Mouse (Mus musculus): ENCODE measurements around the gene Klhl9. TPM values are rescaled to one million over a fixed set of nuclear protein-coding genes. Genes with fewer than 3 reads are reported as not detected.
"Not testable (repeated sequence)": the region's sequence is repeated elsewhere in the genome, so short reads cannot be mapped to it uniquely, and the experiment has no call there.

Gene Klhl9
- total RNA-seq (2021): 10 to 100 TPM; 70.8 to 79.3 TPM
- 22.2 and 29.6 TPM in 2 replicates for polyA plus RNA-seq (2012; rRNA removed)
- long read RNA-seq, full-length matches to known transcripts: 13 of 13 reads
- long read RNA-seq, partial matches to known transcripts: 0 of 13 reads
- long read RNA-seq, other reads (novel, unspliced or antisense): 0 of 13 reads

DNA sequence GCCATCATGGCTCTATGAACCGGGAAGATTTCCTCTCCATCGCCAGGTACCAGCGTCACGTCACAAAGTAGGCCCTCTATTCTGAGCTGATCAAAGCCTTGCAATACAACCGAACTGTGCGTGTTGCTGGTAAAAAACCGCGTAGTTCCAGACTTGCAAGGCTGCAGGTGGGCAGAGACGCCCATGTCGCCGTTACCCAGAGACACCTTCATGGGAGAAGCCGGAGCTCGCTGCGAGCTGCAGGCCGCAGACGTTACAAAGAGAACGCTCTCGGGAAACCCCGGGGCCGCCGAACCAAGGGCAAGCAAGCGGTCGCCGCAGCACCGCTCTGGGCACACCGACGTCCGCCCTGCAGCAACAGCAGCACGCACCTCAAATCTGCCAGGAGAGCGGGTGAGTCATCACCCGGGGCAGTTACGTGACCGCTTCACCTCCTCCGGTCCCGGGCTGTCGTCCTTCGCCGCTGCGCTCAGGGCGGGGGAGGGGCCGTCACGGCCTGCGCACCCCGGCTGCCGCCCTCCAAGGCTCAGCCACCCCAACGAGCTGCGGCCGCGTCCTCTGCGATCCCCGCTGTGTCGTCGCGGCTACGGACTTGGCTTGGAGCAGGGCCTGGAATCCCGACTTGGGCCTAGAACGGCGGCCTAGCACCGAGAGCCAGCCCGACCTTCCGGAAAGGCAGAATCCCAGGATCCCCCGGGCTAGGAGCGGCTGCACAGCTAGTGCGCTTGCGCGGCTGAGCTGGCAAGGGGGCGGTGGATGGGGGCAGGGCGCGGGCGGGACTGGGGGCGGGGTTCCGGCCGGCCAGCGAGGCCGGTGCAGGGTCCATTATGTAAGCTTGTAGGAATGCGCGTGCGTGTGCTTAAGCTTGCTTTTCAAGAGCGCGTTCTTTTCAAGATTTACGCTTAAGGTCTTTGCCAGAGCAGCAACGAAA lies at the start of gene Klhl9, which contains the start of gene Gm26566:
Gene Klhl9 (minus strand): TSS at position 675 of the 931 bp plus-strand sequence.
Gene Gm26566 (plus strand): TSS at position 15 of the 931 bp plus-strand sequence.
- DNase-seq: peak; percentile 95

DNA sequence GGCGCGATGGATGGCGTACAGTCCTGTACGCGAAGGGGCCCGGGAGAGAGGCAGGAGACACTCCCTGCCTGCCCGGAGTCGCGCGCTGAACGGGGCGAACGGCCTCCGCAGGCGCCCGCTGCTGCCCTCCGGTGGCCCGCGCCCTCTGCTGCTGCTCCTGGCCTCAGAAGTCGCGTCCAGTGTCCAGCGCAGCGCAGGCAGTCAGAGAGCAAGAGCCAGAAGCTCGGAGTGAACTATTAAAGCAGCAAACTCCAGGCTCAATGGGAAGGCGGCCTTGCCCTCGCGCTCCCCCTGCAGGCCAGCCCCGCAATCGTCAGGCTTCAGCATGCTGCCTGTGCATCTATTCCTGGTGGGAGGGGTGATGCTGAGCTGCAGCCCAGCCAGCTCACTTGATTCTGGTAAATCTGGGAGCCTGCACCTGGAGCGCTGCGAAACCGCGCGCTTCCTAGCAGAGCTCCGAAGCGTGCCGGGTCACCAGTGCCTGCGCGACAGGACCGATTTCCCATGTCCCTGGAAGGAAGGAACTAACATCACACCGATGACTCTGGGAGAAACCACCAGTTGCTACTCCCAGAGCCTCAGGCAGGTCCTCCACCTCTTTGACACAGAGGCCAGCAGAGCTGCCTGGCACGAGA lies 41.2 kb upstream of the Klhl9 start:
- DNase-seq: peak; percentile 86

DNA sequence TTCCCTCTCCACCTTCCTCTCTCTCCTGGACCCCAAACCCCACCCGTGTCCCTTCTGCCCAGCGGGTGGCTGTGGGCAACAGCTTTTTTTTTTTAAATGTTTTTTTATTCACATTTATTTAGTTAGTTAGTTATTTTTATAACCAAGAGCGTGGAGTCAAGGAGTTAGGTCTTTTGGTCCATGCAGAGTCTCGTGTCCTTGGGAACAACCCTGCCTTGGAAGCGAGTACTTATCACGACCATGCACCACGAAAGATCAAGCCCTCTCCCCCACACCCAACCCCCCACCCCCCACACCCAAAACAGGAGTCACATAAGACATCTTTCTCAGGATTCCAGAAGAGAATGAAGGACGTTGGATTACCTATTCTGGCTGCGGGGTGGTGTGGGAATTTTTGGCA lies 40.1 kb upstream of the Klhl9 start:
- DNase-seq: not testable (repeated sequence)

DNA sequence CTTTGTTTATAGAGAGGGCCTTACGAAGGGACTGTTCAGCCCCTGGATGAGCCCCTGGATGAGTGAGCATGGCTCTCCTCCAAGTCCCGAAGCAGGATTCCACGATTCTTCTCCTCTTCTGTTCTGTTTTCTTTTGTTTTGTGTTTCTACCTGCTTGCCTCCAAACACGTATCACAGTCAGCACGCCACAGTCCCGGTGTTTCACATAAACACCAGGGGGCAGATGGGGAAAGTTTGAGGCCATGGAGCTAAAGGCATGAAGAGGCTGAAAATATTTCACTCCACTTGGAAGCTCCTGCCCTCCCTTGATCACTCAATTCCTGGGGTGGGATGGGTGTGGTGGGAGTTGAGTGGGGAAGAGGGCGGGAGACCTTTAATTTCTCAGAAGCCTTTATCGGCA lies 39.5 kb upstream of the Klhl9 start:
- peak; percentile 45 for DNase-seq

DNA sequence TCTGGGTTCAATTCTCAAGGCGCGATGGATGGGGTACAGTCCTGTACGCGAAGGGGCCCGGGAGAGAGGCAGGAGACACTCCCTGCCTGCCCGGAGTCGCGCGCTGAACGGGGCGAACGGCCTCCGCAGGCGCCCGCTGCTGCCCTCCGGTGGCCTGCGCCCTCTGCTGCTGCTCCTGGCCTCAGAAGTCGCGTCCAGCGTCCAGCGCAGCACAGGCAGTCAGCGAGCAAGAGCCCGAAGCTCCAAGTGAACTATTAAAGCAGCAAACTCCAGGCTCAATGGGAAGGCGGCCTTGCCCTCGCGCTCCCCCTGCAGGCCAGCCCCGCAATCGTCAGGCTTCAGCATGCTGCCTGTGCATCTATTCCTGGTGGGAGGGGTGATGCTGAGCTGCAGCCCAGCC lies 38.2 kb upstream of the Klhl9 start:
- DNase-seq: peak; percentile 90

DNA sequence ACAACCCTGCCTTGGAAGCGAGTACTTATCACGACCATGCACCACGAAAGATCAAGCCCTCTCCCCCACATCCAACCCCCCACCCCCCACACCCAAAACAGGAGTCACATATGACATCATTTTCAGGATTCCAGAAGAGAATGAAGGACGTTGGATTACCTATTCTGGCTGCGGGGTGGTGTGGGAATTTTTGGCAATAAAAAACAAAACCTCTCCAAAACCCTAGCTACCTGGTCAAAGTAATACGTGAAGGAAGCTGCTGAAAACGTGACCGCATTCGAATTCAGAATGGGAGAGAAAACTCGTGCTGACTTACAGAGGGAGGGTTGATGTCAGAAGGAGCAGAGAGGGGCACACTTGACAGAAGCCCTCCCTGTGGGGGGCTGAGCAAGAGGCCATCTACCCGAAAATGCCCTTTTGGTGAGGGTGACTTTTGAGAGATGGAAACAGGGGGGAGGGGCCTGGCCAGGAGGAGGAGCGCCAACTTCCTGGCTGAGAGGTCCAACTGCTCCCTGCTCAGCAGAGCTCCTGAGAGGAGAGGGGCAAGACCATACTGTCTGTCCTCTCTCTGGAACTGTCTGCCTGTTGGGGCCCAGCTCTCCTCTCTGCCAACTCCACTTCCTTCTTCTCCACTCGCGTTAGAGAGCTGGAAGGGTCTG lies 37.5 kb upstream of the Klhl9 start, which contains the start of gene Gm13283:
Gene Gm13283 (plus strand): TSS at position 510 of the 659 bp plus-strand sequence.
- peak; percentile 26 for DNase-seq

DNA sequence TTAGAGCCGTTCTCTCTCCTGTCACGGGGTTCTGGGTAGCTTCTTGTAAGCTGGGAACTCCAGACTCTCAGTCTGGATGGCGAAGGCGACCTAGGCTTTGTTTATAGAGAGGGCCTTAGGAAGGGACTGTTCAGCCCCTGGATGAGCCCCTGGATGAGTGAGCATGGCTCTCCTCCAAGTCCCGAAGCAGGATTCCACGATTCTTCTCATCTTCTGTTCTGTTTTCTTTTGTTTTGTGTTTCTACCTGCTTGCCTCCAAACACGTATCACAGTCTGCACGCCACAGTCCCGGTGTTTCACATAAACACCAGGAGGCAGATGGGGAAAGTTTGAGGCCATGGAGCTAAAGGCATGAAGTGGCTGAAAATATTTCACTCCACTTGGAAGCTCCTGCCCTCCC lies 36.5 kb upstream of the Klhl9 start:
- not testable (repeated sequence) for DNase-seq

DNA sequence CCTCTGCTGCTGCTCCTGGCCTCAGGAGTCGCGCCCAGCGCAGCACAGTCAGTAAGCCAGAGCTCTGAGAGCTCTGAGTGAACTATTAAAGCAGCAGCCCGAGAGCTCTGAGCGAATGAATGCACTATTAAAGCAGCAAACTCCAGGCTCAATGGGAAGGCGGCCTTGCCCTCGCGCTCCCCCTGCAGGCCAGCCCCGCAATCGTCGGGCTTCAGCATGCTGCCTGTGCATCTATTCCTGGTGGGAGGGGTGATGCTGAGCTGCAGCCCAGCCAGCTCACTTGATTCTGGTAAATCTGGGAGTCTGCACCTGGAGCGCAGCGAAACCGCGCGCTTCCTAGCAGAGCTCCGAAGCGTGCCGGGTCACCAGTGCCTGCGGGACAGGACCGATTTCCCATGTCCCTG lies 35.4 kb upstream of the Klhl9 start:
- peak; percentile 92 for DNase-seq

DNA sequence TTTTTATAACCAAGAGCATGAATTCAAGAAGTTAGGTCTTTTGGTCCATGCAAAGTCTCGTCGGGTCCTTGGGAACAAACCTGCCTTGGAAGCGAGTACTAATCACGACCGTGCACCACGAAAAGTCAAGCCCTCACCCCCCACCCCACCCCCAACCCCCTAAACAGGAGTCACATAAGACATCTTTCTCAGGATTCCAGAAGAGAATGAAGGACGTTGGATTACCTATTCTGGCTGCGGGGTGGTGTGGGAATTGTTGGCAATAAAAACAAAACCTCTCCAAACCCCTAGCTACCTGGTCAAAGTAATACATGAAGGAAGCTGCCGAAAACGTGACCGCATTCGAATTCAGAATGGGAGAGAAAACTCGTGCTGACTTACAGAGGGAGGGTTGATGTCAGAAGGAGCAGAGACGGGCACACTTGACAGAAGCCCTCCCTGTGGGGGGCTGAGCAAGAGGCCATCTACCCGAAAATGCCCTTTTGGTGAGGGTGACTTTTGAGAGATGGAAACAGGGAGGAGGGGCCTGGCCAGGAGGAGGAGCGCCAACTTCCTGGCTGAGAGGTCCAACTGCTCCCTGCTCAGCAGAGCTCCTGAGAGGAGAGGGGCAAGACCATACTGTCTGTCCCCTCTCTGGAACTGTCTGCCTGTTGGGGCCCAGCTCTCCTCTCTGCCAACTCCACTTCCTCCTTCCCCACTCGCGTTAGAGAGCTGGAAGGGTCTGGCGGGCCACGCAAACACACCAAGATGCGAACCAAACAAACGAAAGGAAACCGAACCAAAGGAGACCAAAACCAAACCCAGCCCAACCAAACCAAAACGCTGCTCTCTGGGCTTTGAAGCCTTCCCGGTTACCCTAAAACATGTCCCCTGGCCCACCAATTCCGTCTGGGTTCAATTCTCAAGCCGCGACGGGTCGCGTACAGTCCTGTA lies 34.6 kb upstream of the Klhl9 start:
- DNase-seq: peak; percentile 43

DNA sequence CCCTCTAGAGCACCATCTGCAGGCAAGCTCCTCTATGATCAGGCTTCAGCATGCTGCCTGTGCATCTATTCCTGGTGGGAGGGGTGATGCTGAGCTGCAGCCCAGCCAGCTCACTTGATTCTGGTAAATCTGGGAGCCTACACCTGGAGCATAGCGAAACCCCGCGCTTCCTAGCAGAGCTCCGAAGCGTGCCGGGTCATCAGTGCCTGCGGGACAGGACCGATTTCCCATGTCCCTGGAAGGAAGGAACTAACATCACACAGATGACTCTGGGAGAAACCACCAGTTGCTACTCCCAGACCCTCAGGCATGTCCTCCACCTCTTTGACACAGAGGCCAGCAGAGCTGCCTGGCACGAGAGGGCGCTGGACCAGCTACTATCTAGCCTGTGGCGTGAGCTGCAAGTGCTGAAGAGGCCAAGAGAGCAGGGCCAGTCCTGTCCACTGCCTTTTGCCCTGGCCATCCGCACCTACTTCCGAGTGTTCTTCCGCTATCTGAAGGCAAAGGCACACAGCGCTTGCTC lies 32.6 kb upstream of the Klhl9 start, which contains the start of gene Gm13271:
Gene Gm13271 (plus strand): TSS at position 51 of the 523 bp plus-strand sequence.
- peak; percentile 63 for DNase-seq

DNA sequence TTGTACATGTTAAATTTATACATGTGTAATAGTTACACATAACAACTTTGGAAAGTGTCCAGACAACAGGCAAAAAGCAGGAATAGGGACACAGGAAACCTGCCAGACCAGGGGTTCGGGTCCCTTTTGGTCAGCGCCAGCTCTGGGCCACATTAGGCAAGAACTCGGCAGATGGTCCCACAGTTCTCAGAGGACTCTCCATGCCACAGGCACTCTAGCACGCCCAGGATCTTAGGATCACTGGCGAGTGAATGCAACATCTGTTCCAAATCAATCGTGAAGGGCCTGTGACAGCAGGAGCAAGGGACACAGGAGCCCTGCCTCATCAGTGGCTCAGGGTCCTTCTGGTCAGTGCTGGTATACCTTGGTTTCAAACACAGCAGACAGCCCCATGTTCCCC lies 27.7 kb upstream of the Klhl9 start:
- DNase-seq: no peak

DNA sequence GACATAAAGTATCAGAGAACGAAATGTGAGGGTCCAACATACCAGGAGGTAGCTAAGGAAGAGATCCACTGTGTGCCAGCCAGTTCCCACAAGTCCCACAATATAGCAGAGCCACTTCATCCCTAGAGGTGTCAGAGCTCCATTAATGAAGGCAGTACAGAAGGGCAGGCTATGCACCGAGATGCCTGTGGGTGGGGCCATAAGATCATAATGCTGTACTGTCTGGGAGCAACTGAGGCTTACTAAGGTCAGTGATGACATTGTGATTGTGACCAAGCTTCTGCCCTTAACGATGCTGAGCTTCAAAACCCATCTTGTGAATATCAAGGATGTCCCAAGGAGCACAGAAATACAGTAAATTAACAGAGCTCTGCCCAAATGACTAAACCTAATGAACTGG lies 21.9 kb upstream of the Klhl9 start:
- DNase-seq: no peak

DNA sequence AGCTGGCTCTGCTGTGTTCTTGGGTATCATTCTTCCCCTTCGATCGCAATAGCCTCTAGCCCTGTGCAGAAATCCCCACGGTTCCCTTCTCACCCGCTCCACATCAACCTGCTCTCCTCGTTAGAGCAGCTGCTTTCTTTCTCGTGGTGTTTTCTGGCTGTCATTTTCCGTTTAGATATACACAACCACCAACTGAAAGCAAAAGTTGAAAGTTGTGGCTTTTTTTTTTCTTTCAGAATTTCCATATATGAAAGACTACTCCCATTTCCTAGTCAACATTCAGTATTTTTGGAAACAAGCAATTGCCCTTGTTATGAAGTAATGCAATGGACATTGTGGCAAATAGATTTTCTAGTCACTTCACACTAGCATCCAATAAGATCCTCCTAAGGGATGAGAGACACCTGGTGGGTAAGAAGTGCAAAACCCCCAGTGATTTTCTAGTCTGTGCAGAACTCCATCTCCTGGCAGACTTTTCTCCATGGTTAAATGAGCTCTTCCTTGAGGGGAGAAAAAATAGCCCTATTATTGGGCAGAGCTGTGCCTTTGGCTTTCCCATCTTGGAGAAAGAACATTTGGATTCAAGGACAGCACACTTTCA lies 20.6 kb upstream of the Klhl9 start:
- no peak for DNase-seq

DNA sequence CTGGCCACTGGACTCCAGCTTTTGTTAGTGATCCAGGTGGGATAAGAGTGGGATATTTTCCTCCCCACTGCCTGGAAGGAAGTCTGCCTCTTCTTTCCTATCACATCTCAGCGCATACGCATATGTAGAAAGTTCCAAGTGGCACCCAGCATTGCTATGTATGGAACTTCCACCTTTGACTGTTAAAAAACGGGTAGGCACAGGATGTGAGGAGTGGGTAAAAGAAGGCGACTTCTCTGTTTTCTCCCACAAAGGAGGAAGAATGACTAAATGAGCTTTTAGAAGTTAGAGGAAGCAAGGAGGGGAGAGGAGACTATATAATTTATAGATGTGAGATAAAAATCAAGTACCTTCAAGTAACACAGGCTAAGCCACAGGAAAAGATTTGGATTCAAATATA lies 19.2 kb upstream of the Klhl9 start:
- DNase-seq: no peak

DNA sequence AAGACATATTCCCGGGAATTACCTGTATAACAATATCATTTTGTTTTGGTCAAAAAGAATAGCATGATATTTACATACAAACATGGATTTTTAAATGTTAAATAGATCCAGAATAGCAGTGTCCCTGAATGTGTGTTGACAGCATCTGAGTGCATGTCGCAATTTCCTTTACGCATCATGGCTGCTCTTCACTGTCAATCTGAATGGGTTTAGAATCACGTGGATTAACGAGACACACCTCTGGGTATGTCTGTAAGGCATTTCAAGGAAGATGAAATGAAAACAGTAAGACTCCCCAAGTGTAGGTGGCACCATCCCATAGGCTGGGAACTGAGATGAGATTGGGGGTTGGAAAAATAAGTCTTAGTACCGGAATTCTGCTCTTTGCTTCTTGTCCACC lies 16.8 kb upstream of the Klhl9 start:
- DNase-seq: no peak

DNA sequence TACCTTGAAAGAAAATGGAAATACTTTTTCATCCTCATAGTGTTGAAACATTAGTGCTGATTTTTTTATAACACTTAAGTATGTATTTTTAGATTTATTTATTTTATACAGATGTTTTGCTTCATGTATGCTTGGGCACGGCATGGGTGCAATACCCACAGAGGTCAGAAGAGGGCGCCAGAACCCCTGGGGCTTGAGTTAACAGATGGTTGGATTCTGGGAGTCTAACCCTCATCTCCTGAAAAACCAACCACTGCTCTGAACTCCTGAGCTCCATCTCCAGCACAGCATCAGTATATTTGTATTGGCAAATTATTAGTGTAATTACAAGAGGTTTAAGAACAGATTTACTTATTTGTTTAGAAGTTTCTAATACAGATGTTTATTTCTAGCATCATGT lies 16.2 kb upstream of the Klhl9 start:
- DNase-seq: peak; percentile 70

DNA sequence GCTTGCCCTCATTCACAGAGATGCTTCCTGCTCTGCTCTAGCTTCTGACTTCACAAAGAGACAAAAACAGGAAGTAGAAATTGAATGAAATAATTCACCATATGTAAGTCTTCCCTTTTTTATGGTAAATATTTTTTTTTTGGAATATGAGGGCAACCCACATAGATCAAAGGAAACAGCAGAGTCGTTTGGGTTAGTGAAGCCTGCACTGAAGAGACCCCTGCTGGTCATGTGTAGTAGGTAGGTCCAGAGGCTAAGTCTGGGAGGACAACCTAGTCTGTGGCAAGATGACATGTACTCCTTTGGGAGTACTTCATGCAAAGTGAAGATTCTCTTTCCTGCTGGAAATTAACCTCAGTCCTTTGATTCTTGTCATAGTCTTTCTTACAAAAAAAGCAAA lies 5.1 kb upstream of the Klhl9 start:
- peak; percentile 33 for DNase-seq

DNA sequence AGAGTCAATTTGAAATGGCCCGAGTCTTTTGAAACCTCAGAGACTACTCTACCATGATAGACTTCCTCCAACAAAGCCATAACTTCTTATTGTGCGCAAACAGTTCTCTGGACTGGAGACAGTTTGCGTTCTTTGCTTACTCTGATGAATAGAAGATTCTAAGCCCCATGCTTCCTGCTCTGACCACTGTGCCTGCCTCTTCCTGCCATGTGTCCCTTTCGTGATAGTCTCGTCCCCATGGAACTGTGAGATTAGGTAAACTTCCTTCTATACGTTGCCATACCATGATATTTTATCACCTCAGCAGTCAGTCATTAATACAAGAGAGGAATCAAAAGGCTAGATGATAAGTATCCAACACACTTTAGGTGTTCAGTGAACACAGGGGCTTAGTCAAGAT lies 4.5 kb upstream of the Klhl9 start:
- DNase-seq: no peak

DNA sequence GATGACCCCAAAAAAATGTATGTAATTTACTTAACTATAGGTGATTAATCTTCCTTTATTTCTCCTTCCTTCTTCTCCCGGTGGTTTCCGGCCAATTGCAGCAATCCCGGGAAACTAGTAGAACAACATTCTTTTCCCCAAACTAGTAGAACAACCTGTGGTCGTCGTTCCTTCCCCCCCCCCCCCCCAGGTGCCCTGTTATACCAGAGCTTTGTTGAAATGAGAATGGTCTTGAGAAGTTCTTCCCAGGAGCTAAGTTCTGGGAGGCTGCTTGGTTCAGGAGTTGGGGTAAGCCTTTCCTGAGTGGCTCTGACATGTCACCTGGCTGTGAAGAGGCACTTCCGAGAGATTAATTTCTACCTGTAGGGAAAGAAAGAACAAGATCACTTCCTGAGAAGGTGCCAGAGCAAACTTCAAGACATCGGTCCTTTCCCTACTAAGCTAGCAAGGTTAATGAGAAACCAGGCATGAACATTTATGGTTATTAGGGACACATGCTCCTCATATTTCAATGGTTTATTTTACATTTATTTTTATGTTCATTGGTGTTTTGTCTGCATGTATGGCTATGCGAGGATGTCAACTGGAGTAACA lies 1.3 kb upstream of the Klhl9 start:
- DNase-seq: no peak

DNA sequence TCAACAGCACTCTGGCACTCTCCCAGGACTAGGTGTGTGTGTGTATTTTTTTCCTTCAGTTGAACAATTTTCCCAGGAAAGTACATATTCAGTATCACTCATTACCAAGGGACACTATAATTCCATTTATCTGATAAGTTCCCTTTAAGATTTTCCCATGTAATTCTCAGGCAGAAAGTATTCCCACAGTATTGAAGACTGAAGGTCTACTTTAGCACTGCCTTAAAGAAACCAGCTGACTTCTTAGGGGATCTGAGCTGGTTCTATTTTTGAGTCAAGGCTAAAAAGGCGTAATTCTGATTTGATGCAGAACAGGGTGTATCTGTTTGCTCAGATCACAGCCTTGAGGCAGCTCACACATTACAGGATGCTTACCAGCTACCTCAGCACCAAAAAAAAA lies 3.5 kb downstream of the Klhl9 start:
- DNase-seq: no peak
